Mouse (Mus musculus) liver, postnatal 0 days (tissue): ENCODE data around the gene Slc38a11. TPM values are rescaled to one million over a fixed set of nuclear protein-coding genes. Genes with fewer than 3 reads are reported as not detected.

Source experiments
- ATAC-seq: fragments of 200-750 bp; cut with Nextera tagmentation; 2 replicates; pipeline ENCODE4 v1.8.0; 2017; ENCODE audit warnings: mild to moderate bottlenecking, moderate library complexity
- DNase-seq: peaks from one replicate; pipeline ENCODE4 v3.0.0-alpha.2; 2016
- H3K27ac ChIP-seq: fragments of 300-500 bp; sonication (generic); 2 replicates; pipeline ENCODE4 v1.5.1; 2014; ENCODE audit warnings: antibody characterized with exemption, moderate library complexity, mild to moderate bottlenecking, low read depth
- H3K27me3 ChIP-seq: fragments of 300-500 bp; sonication (generic); 2 replicates; pipeline ENCODE4 v1.6.1; 2014; ENCODE audit warnings: low read length, control low read depth, mixed read lengths; ENCODE audit not compliant: insufficient read depth
- H3K36me3 ChIP-seq: fragments of 300-500 bp; sonication (generic); replicated peaks from 2 replicates; pipeline ENCODE4 v1.6.1; 2014; ENCODE audit warnings: mild to moderate bottlenecking, control low read depth, low read length, moderate library complexity, mixed read lengths; ENCODE audit not compliant: insufficient read depth
- H3K4me1 ChIP-seq: fragments of 300-500 bp; sonication (generic); 2 replicates; pipeline ENCODE4 v1.6.1; 2014; ENCODE audit warnings: antibody characterized with exemption, mild to moderate bottlenecking, control low read depth; ENCODE audit not compliant: insufficient read depth
- H3K4me2 ChIP-seq: fragments of 300-500 bp; sonication (generic); 2 replicates; pipeline ENCODE4 v1.6.1; 2014; ENCODE audit warnings: low read depth, mild to moderate bottlenecking, low read length, moderate library complexity, mixed read lengths
- H3K4me3 ChIP-seq: fragments of 300-500 bp; sonication (generic); 2 replicates; pipeline ENCODE4 v1.5.1; 2014; ENCODE audit warnings: low read depth, low read length
- H3K9ac ChIP-seq: fragments of 300-500 bp; sonication (generic); replicated peaks from 2 replicates; pipeline ENCODE4 v1.6.1; 2014; ENCODE audit warnings: mild to moderate bottlenecking, moderate library complexity
- H3K9me3 ChIP-seq: fragments of 300-500 bp; sonication (generic); 2 replicates; pipeline ENCODE4 v1.6.1; 2016; ENCODE audit warnings: mild to moderate bottlenecking, control low read depth, low read length, mixed read lengths
- CTCF ChIP-seq: sonication (generic); IDR thresholded peaks from 2 replicates; pipeline ENCODE4 v1.5.1; 2016; ENCODE audit warnings: antibody characterized with exemption, low read depth
- EP300 ChIP-seq: IDR thresholded peaks from 2 replicates; pipeline ENCODE4 v1.6.1; 2016; ENCODE audit warnings: antibody characterized with exemption, low read depth, mild to moderate bottlenecking
- WGBS: fragments of 180-500 bp; shearing (Covaris S2); extraction: QIAGEN DNeasy Blood & Tissue Kit; methylation state at CpG from one replicate; pipeline ENCODE4 v1.1.7; 2014; ENCODE audit not compliant: insufficient replicate concordance; 5-methylcytosine and 5-hydroxymethylcytosine counted together
- microRNA-seq: library from miRNA; unstranded; fragments of <30 nt; microRNA quantifications from one replicate; pipeline ENCODE4, GENCODE M21; 2016
- polyA plus RNA-seq: library from polyadenylated mRNA; unstranded; fragments of >200 nt; fragmentation: Nextera tagmentation; extraction: Ambion mirVana; gene quantifications from 2 replicates; pipeline ENCODE4 v1.2.1, GENCODE M21; 2015

Slc38a11 gene
- polyA plus RNA-seq, 1 experiment from 2014 or later: 0.12 TPM

GRCm38 (mm10) chr2:65267834-65268233, 96.0 kb downstream of the Slc38a11 start:
- 68% methylated on average over 4 of the region's 4 CpGs for WGBS
- no peaks in the 10 kb centered on the region for H3K9me3 ChIP-seq
- ATAC-seq: no peak
- H3K4me3 ChIP-seq: no peak overlapping the region
- no peaks in the 10 kb centered on the region for H3K4me1 ChIP-seq
- no peak overlapping the region for H3K9ac ChIP-seq
- H3K36me3 ChIP-seq: no peaks in the 10 kb centered on the region
- TF ChIP-seq EP300 (no peak), CTCF (no peak)
- no peak for DNase-seq
- no peaks in the 10 kb centered on the region for H3K27me3 ChIP-seq
- no peak overlapping the region for H3K4me2 ChIP-seq
- H3K27ac ChIP-seq: no peak overlapping the region

GRCm38 (mm10) chr2:65266576-65267299, 97.1 kb downstream of the Slc38a11 start:
- H3K27me3 ChIP-seq: no peaks in the 10 kb centered on the region
- TF ChIP-seq EP300: no peak
- no peak for TF ChIP-seq CTCF
- no peak overlapping the region for H3K4me3 ChIP-seq
- no peaks in the 10 kb centered on the region for H3K9me3 ChIP-seq
- ATAC-seq (no peak), DNase-seq (no peak)
- WGBS: 77% methylated on average over 5 of the region's 5 CpGs
- no peak overlapping the region for H3K27ac ChIP-seq
- H3K4me2 ChIP-seq: no peak overlapping the region
- no peaks in the 10 kb centered on the region for H3K4me1 ChIP-seq
- no peaks in the 10 kb centered on the region for H3K36me3 ChIP-seq
- H3K9ac ChIP-seq: no peak overlapping the region

Small RNA genes within 50 kb of the gene (microRNA-seq; reads per million reads assigned to microRNA genes)
- not detected for gene Mir6337

Other genes with a start within 250 kb of the Slc38a11 start
- 6.7 and 7.0 TPM in 2 replicates for gene Cobll1, start 124.6 kb downstream of the Slc38a11 start, polyA plus RNA-seq
- gene Scn3a, start 203.6 kb upstream of the Slc38a11 start, polyA plus RNA-seq: 0.05 and 0.12 TPM in 2 replicates